Mouse (Mus musculus): Measurements from ENCODE around the gene Zc3h12d. TPM values are rescaled to one million over a fixed set of nuclear protein-coding genes. Genes with fewer than 3 reads are reported as not detected.

The Zc3h12d gene
- polyA plus RNA-seq, 1 experiment from 2014 or later: 0.11 TPM

DNA sequence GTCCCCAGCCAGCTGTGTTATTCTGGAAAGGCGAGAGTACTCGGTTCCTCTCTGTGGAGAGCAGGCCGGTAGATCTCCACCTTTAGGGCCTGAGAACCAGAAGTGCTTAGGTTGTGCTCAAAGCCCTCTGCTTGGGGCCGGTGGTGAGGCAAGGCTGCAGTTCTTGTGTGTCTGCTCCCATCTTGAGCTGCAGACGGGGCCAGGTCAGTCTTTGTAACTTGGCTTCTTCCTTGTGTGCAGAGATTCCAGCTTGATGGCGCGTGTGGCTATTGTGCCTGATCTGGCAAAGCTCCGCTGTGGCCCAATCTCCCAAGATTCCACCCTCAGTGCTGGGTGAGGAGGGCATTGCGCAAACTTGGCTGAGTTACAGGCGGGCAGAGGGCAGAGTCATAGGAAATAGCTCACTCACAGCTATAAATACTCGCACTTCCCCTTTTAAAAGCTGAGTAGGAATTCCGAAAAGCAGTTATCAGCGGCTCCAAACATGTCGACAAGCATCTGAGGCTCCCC is 9.4 kb downstream of the Zc3h12d start:
- H3K4me3 ChIP-seq (ENCODE audit: low read depth, low read length): no peak overlapping the region
- peak; percentile 28 for DNase-seq (ENCODE audit: low spot score)

DNA sequence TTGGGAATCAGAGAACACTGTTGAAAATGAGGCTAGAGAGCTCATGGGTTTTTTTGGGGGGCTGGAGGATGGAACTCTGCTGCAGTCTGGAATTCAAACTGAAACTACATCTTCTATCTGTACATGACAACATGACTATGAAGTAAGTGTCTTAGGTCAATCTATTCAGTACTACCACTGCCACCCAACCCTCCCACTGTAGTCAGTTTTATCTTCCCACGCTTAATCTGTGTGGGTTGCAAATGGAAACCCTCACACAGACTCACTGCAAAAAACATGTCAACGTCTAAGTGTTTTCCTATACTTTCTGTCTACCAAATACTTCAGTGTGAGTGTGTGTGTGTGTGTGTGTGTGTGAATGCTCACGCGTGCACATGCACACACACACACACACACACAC is 10.9 kb downstream of the Zc3h12d start:
- DNase-seq (ENCODE audit: low spot score) (no peak), ATAC-seq (ENCODE audit: low read depth) (no peak)
- H3K4me1 ChIP-seq (ENCODE audit: control insufficient read depth, insufficient read depth, low read length): no peaks in the 10 kb centered on the region
- H3K9me3 ChIP-seq (ENCODE audit: control insufficient read depth, low read length): no peaks in the 10 kb centered on the region
- no peak overlapping the region for H3K4me2 ChIP-seq (ENCODE audit: low read depth, low read length)
- H3K36me3 ChIP-seq (ENCODE audit: control insufficient read depth, insufficient read depth, low read length): no peaks in the 10 kb centered on the region
- H3K27me3 ChIP-seq (replicated peaks; ENCODE audit: control insufficient read depth, insufficient read depth, low read length): no peaks in the 10 kb centered on the region
- 89% methylated on average over 4 of the region's 4 CpGs for WGBS
- H3K4me3 ChIP-seq (ENCODE audit: low read depth, low read length): no peak overlapping the region
- no peak overlapping the region for H3K27ac ChIP-seq (replicated peaks; ENCODE audit: low read depth, low read length)
- H3K9ac ChIP-seq (ENCODE audit: low read depth, low read length): no peak overlapping the region

More for the DNA sequence above, 9.4 kb downstream of the Zc3h12d start:
- Histone ChIP-seq H3K9ac (ENCODE audit: low read depth, low read length) (no peak overlapping the region), H3K36me3 (ENCODE audit: control insufficient read depth, insufficient read depth, low read length) (no peaks in the 10 kb centered on the region), H3K4me1 (ENCODE audit: control insufficient read depth, insufficient read depth, low read length) (no peaks in the 10 kb centered on the region), H3K27me3 (replicated peaks; ENCODE audit: control insufficient read depth, insufficient read depth, low read length) (no peaks in the 10 kb centered on the region), H3K27ac (replicated peaks; ENCODE audit: low read depth, low read length) (no peak overlapping the region), H3K9me3 (ENCODE audit: control insufficient read depth, low read length) (no peaks in the 10 kb centered on the region), H3K4me2 (ENCODE audit: low read depth, low read length) (no peak overlapping the region)
- 63% methylated on average over 14 of the region's 14 CpGs for WGBS
- ATAC-seq (ENCODE audit: low read depth): no peak

DNA sequence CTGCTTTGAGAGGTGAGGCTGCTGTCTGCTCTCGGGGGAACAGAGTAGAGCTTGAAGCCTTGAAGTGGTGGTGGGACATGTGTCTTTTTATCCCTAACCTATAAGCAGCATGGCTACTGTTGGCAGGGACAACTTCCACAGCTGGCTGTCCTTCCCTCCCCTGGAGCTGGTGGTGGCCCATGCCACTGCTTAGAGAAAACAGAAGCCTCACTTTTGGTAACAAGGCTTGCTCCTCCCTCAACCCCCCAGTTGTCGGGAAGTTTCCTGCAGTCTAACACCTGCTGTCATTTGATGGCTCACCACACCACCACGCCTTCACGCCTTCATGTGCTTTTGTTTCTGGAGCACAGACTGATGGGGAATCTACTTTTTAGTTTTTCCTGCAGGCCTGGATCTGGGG is 11.9 kb downstream of the Zc3h12d start:
- Histone ChIP-seq H3K27me3 (replicated peaks; ENCODE audit: control insufficient read depth, insufficient read depth, low read length) (no peaks in the 10 kb centered on the region), H3K9ac (ENCODE audit: low read depth, low read length) (no peak overlapping the region), H3K4me3 (ENCODE audit: low read depth, low read length) (no peak overlapping the region), H3K9me3 (ENCODE audit: control insufficient read depth, low read length) (no peaks in the 10 kb centered on the region), H3K4me2 (ENCODE audit: low read depth, low read length) (no peak overlapping the region), H3K4me1 (ENCODE audit: control insufficient read depth, insufficient read depth, low read length) (no peaks in the 10 kb centered on the region), H3K36me3 (ENCODE audit: control insufficient read depth, insufficient read depth, low read length) (no peaks in the 10 kb centered on the region), H3K27ac (replicated peaks; ENCODE audit: low read depth, low read length) (no peak overlapping the region)
- ATAC-seq (ENCODE audit: low read depth): no peak
- DNase-seq (ENCODE audit: low spot score): no peak
- WGBS: 83% methylated on average over 4 of the region's 4 CpGs

DNA sequence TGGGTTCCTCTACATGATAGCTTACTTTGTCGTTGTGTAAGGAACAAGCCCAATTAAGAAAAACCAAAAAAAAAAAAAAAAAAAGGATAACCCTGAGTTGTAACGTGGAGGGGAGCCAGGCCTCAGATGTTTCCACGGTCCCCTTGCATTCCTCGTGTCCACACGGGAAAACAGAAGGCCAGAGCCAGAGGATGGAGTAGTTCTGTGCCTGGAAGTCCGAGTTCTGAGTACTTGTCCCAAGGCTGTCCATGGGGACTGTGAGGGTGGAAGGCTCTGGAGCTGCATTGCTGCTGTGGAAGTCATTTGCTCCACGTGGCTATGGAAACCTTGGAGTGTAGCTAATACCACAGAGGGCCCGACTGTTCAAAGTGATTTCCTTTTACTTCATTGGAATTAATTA is 12.9 kb downstream of the Zc3h12d start:
- no peak overlapping the region for H3K9ac ChIP-seq (ENCODE audit: low read depth, low read length)
- H3K4me1 ChIP-seq (ENCODE audit: control insufficient read depth, insufficient read depth, low read length): no peaks in the 10 kb centered on the region
- no peaks in the 10 kb centered on the region for H3K36me3 ChIP-seq (ENCODE audit: control insufficient read depth, insufficient read depth, low read length)
- WGBS: 76% methylated on average over 8 of the region's 8 CpGs
- H3K27ac ChIP-seq (replicated peaks; ENCODE audit: low read depth, low read length): no peak overlapping the region
- DNase-seq (ENCODE audit: low spot score) (no peak), ATAC-seq (ENCODE audit: low read depth) (no peak)
- H3K4me2 ChIP-seq (ENCODE audit: low read depth, low read length): no peak overlapping the region
- H3K27me3 ChIP-seq (replicated peaks; ENCODE audit: control insufficient read depth, insufficient read depth, low read length): no peaks in the 10 kb centered on the region
- H3K4me3 ChIP-seq (ENCODE audit: low read depth, low read length): no peak overlapping the region
- no peaks in the 10 kb centered on the region for H3K9me3 ChIP-seq (ENCODE audit: control insufficient read depth, low read length)

DNA sequence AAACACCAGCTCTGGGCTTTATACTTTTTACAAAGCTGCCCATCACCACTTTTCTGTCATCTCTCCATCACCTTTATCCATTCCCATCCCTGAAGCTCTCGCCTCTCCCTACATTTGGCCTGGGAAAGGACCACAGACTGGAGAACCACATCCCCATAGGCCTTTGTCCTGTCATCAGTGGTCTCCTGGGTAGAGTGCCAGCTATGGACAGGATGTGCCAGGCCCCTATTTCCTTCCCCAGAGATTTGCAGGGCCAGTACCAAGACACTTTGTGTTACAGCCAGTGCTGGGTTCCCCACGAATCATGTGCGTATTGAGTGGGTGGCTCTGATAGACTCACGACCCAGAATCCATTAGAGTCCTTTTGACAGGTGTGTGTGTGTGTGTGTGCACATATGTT is 13.7 kb downstream of the Zc3h12d start:
- H3K27me3 ChIP-seq (replicated peaks; ENCODE audit: control insufficient read depth, insufficient read depth, low read length): no peaks in the 10 kb centered on the region
- no peak overlapping the region for H3K4me3 ChIP-seq (ENCODE audit: low read depth, low read length)
- no peak overlapping the region for H3K27ac ChIP-seq (replicated peaks; ENCODE audit: low read depth, low read length)
- no peaks in the 10 kb centered on the region for H3K36me3 ChIP-seq (ENCODE audit: control insufficient read depth, insufficient read depth, low read length)
- H3K4me2 ChIP-seq (ENCODE audit: low read depth, low read length): no peak overlapping the region
- no peak for DNase-seq (ENCODE audit: low spot score)
- no peak overlapping the region for H3K9ac ChIP-seq (ENCODE audit: low read depth, low read length)
- H3K9me3 ChIP-seq (ENCODE audit: control insufficient read depth, low read length): no peaks in the 10 kb centered on the region
- no peaks in the 10 kb centered on the region for H3K4me1 ChIP-seq (ENCODE audit: control insufficient read depth, insufficient read depth, low read length)
- WGBS: 90% methylated on average over 4 of the region's 4 CpGs
- ATAC-seq (ENCODE audit: low read depth): no peak

DNA sequence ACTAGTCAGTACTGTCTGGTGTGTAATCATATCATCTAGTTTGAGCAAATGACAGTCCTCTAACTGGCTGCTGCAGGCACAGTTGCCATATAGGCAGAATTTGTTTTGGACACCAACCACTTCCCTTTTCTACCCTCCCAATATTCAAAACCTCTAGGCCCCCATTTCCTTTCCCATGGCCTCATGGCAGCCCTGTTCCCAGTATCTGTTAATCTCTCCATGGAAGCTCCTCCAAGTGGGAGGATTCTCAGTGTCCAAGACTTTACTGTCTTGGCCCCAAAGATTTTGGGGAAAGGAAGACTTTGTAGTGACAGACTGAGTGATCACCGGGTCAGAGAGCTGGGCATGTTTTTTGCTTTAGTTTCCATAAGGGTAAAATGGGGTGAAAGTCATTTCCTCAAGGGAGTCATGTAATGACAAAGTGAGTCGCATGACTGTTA is 14.9 kb downstream of the Zc3h12d start:
- no peak overlapping the region for H3K9ac ChIP-seq (ENCODE audit: low read depth, low read length)
- no peak overlapping the region for H3K4me3 ChIP-seq (ENCODE audit: low read depth, low read length)
- no peak overlapping the region for H3K27ac ChIP-seq (replicated peaks; ENCODE audit: low read depth, low read length)
- no peak for ATAC-seq (ENCODE audit: low read depth)
- no peaks in the 10 kb centered on the region for H3K27me3 ChIP-seq (replicated peaks; ENCODE audit: control insufficient read depth, insufficient read depth, low read length)
- 83% methylated on average over 2 of the region's 2 CpGs for WGBS
- H3K4me2 ChIP-seq (ENCODE audit: low read depth, low read length): no peak overlapping the region
- H3K36me3 ChIP-seq (ENCODE audit: control insufficient read depth, insufficient read depth, low read length): no peaks in the 10 kb centered on the region
- no peak for DNase-seq (ENCODE audit: low spot score)
- H3K9me3 ChIP-seq (ENCODE audit: control insufficient read depth, low read length): no peaks in the 10 kb centered on the region
- no peaks in the 10 kb centered on the region for H3K4me1 ChIP-seq (ENCODE audit: control insufficient read depth, insufficient read depth, low read length)

DNA sequence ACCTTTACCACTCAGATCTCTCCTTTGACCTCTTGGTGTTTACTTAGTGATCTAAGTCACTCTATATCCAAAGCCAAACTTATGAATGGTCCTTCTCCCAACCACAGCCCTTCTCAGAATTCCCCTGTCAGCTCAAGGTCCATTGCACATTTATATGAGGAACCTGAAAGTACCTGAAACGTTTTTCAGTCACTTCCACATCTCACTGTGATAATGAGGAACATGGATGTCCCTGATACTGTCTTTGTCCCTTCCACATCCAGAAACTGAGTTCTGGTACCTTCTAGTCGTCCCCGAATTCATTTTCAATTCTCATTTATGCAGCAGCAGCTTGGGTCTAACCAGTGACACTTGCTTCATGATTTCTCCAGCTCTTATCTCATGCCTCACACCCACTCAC is 19.6 kb downstream of the Zc3h12d start:
- no peak for ATAC-seq (ENCODE audit: low read depth)
- Histone ChIP-seq H3K4me1 (ENCODE audit: control insufficient read depth, insufficient read depth, low read length) (no peaks in the 10 kb centered on the region), H3K9ac (ENCODE audit: low read depth, low read length) (no peak overlapping the region), H3K27me3 (replicated peaks; ENCODE audit: control insufficient read depth, insufficient read depth, low read length) (no peaks in the 10 kb centered on the region), H3K4me3 (ENCODE audit: low read depth, low read length) (no peak overlapping the region), H3K36me3 (ENCODE audit: control insufficient read depth, insufficient read depth, low read length) (no peaks in the 10 kb centered on the region), H3K27ac (replicated peaks; ENCODE audit: low read depth, low read length) (no peak overlapping the region), H3K9me3 (ENCODE audit: control insufficient read depth, low read length) (no peaks in the 10 kb centered on the region), H3K4me2 (ENCODE audit: low read depth, low read length) (no peak overlapping the region)
- 63% methylated on average over 3 of the region's 3 CpGs for WGBS
- DNase-seq (ENCODE audit: low spot score): no peak

DNA sequence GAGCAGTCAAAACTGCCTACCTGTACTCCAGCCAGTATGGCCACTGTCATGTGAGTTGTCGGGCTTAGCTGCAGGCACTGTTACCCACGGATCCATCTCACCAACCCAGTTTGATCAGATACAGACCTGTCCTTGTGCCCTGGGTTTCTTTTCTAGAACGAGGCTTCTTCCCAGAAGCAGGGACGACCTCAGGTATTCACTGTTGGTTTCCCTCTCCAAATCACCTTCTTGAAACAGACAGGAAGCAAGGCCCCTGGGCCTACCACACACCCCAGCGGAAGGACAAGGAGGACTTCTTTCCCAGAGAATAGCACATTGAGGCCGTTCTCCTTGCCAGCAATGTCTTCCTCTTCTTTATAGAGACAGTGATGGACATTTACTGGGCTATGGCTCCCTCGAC is 28.2 kb downstream of the Zc3h12d start:
- H3K4me1 ChIP-seq (ENCODE audit: control insufficient read depth, insufficient read depth, low read length): no peaks in the 10 kb centered on the region
- H3K27me3 ChIP-seq (replicated peaks; ENCODE audit: control insufficient read depth, insufficient read depth, low read length): no peaks in the 10 kb centered on the region
- no peak overlapping the region for H3K9ac ChIP-seq (ENCODE audit: low read depth, low read length)
- H3K27ac ChIP-seq (replicated peaks; ENCODE audit: low read depth, low read length): no peak overlapping the region
- WGBS: 86% methylated on average over 7 of the region's 7 CpGs
- no peaks in the 10 kb centered on the region for H3K9me3 ChIP-seq (ENCODE audit: control insufficient read depth, low read length)
- ATAC-seq (ENCODE audit: low read depth): no peak
- no peak for DNase-seq (ENCODE audit: low spot score)
- no peak overlapping the region for H3K4me2 ChIP-seq (ENCODE audit: low read depth, low read length)
- H3K4me3 ChIP-seq (ENCODE audit: low read depth, low read length): no peak overlapping the region
- H3K36me3 ChIP-seq (ENCODE audit: control insufficient read depth, insufficient read depth, low read length): no peaks in the 10 kb centered on the region

DNA sequence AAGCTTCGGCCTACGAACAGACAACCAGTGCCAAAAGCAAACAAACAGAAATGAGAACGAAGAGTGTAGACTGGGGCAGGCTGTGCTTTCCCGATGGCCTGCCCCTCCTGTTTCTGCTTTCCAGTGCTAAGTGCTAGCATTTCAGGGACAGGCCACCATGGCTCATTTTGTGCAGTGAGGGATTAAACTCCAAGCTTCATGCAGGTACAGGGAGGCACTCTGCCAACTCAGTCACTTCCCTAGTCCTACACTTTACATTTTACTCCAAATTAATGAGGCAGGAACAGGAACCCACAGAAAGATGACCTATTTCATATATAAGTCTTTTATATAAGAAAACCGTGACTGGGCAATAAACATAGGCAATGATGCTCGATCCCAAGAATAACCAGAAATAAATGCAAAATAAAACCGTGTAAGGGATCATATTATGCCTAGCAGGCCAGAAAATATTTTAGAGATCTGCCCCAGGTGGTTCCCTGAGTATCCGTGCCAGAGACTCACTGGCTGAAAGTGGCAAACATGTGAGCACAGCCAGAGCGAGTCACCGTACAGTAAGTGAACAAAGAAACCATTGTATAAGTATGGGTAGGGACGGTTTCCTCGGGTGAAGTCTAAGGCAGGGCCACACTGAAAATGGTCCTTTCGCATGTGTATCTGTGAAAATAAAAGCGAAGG is 29.1 kb downstream of the Zc3h12d start:
- no peak overlapping the region for H3K4me3 ChIP-seq (ENCODE audit: low read depth, low read length)
- H3K4me2 ChIP-seq (ENCODE audit: low read depth, low read length): no peak overlapping the region
- no peaks in the 10 kb centered on the region for H3K36me3 ChIP-seq (ENCODE audit: control insufficient read depth, insufficient read depth, low read length)
- DNase-seq (ENCODE audit: low spot score) (peak; percentile 32), ATAC-seq (ENCODE audit: low read depth) (peak; percentile 53; the same call in 1 of the 2 replicates)
- H3K27ac ChIP-seq (replicated peaks; ENCODE audit: low read depth, low read length): peak overlapping the region; percentile 35; the same call in 1 of the 2 replicates
- 60% methylated on average over 14 of the region's 14 CpGs for WGBS
- no peaks in the 10 kb centered on the region for H3K9me3 ChIP-seq (ENCODE audit: control insufficient read depth, low read length)
- no peaks in the 10 kb centered on the region for H3K4me1 ChIP-seq (ENCODE audit: control insufficient read depth, insufficient read depth, low read length)
- H3K9ac ChIP-seq (ENCODE audit: low read depth, low read length): no peak overlapping the region
- peaks cover 2% of the 10 kb centered on the region for H3K27me3 ChIP-seq (replicated peaks; ENCODE audit: control insufficient read depth, insufficient read depth, low read length)
